Mouse (Mus musculus) neutrophil, adult 5-6 weeks (primary cell): ENCODE results near the gene 1700017N19Rik. TPM values are rescaled to one million over a fixed set of nuclear protein-coding genes. Genes with fewer than 3 reads are reported as not detected.
"Not testable (repeated sequence)": the region's sequence is repeated elsewhere in the genome, so short reads cannot be mapped to it uniquely, and the experiment has no call there.

Experiments
- ATAC-seq: fragments of 151-379, 151-347 bp; 2 replicates; pipeline ENCODE4 v1.8.0; 2017; ENCODE audit warnings: mild to moderate bottlenecking, moderate TSS enrichment; ENCODE audit not compliant: insufficient number of reproducible peaks, poor library complexity, low FRiP score, severe bottlenecking; ENCODE audit errors: extremely low read depth
- total RNA-seq: library from RNA; stranded (forward); fragments of 200-1000 nt; gene quantifications from 2 replicates; pipeline ENCODE4 v1.2.3, GENCODE M21; 2017

Gene 1700017N19Rik
- total RNA-seq: not detected in 2 replicates

GRCm38 (mm10) chr10:100590323-100590722 is at the start of gene 1700017N19Rik, which contains the start of gene 4930430F08Rik:
Gene 1700017N19Rik (plus strand): TSS chr10:100590484.
Gene 4930430F08Rik (minus strand): TSS chr10:100590423.
- no peak for ATAC-seq

GRCm38 (mm10) chr10:100556566-100557175 is 33.6 kb upstream of the 1700017N19Rik start:
- ATAC-seq: no peak

GRCm38 (mm10) chr10:100560194-100560883 is 29.9 kb upstream of the 1700017N19Rik start:
- not testable (repeated sequence) for ATAC-seq

GRCm38 (mm10) chr10:100564112-100564511 is 26.2 kb upstream of the 1700017N19Rik start:
- no peak for ATAC-seq

- no peak for ATAC-seq
These were observed 18.6 kb upstream of the 1700017N19Rik start for GRCm38 (mm10) chr10:100571707-100572106.

GRCm38 (mm10) chr10:100574505-100575149 is 15.7 kb upstream of the 1700017N19Rik start:
- ATAC-seq: no peak

GRCm38 (mm10) chr10:100575294-100575693 is 15.0 kb upstream of the 1700017N19Rik start:
- no peak for ATAC-seq

GRCm38 (mm10) chr10:100584178-100584577 is 6.1 kb upstream of the 1700017N19Rik start:
- no peak for ATAC-seq

- no peak for ATAC-seq
These were observed 1.8 kb upstream of the 1700017N19Rik start for GRCm38 (mm10) chr10:100588524-100588923.

- ATAC-seq: peak; percentile 99
These were observed 1.3 kb upstream of the 1700017N19Rik start for GRCm38 (mm10) chr10:100588932-100589388.

- no peak for ATAC-seq
These were observed 8.1 kb downstream of the 1700017N19Rik start for GRCm38 (mm10) chr10:100598339-100598738.

- no peak for ATAC-seq
These were observed 13.2 kb downstream of the 1700017N19Rik start for GRCm38 (mm10) chr10:100603511-100603910.

- ATAC-seq: no peak
These were observed 14.0 kb downstream of the 1700017N19Rik start for GRCm38 (mm10) chr10:100604254-100604653.

GRCm38 (mm10) chr10:100617233-100617903 is 27.1 kb downstream of the 1700017N19Rik start:
- no peak for ATAC-seq

GRCm38 (mm10) chr10:100619474-100619873 is 29.2 kb downstream of the 1700017N19Rik start:
- no peak for ATAC-seq

- no peak for ATAC-seq
These were observed 29.8 kb downstream of the 1700017N19Rik start for GRCm38 (mm10) chr10:100620040-100620439.

GRCm38 (mm10) chr10:100622494-100622893 is 32.2 kb downstream of the 1700017N19Rik start:
- no peak for ATAC-seq

GRCm38 (mm10) chr10:100629762-100630438 is 39.6 kb downstream of the 1700017N19Rik start:
- ATAC-seq: peak; percentile 51; the same call in 1 of the 2 replicates

- no peak for ATAC-seq
These were observed 52.6 kb downstream of the 1700017N19Rik start for GRCm38 (mm10) chr10:100642887-100643286.
